Mouse (Mus musculus): ENCODE results near the gene Zfp119b. TPM values are rescaled to one million over a fixed set of nuclear protein-coding genes. Genes with fewer than 3 reads are reported as not detected.

The Zfp119b gene
- 0.25 and 0.27 TPM in 2 replicates for polyA plus RNA-seq (2012; rRNA removed)

GRCm38 (mm10) chr17:55949400-55949799, at the start of gene Zfp119b:
Gene Zfp119b (minus strand): TSS chr17:55949500.
- DNase-seq (ENCODE audit: low read depth in 1 of 2, low spot score in 2 of 2), result no peak
- Histone ChIP-seq H3K27ac (ENCODE audit: insufficient read depth, low read length) (no peak within 1 kb of the TSS), H3K4me3 (ENCODE audit: extremely low read depth, insufficient read depth, insufficient read length) (no peak within 1 kb of the TSS), H3K36me3 (ENCODE audit: control insufficient read depth, insufficient read depth, low read length) (no peaks in the 10 kb centered on the region), H3K27me3 (ENCODE audit: control insufficient read depth, insufficient read depth, low read length) (no peaks in the 10 kb centered on the region), H3K4me1 (ENCODE audit: control insufficient read depth, insufficient read depth, insufficient read length) (peaks cover 2% of the 10 kb centered on the region; the same call in 1 of the 2 replicates)
- TF ChIP-seq CTCF (IDR thresholded peaks at IDR 0.05; ENCODE audit: extremely low read depth, insufficient read depth, insufficient read length, insufficient replicate concordance), result no peak
- TF ChIP-seq POLR2A (IDR thresholded peaks at IDR 0.05; ENCODE audit: low read depth, low read length), result no peak
- WGBS, result 72% methylated on average over 2 of the region's 2 CpGs

- DNase-seq (ENCODE audit: low read depth in 1 of 2, low spot score in 2 of 2), result no peak
- Histone ChIP-seq H3K27ac (ENCODE audit: insufficient read depth, low read length) (no peak overlapping the region), H3K4me3 (ENCODE audit: extremely low read depth, insufficient read depth, insufficient read length) (no peak overlapping the region), H3K4me1 (ENCODE audit: control insufficient read depth, insufficient read depth, insufficient read length) (no peaks in the 10 kb centered on the region), H3K27me3 (ENCODE audit: control insufficient read depth, insufficient read depth, low read length) (no peaks in the 10 kb centered on the region), H3K36me3 (ENCODE audit: control insufficient read depth, insufficient read depth, low read length) (no peaks in the 10 kb centered on the region)
- 90% methylated on average over 15 of the region's 15 CpGs for WGBS
- TF ChIP-seq POLR2A (IDR thresholded peaks at IDR 0.05; ENCODE audit: low read depth, low read length) (no peak), CTCF (IDR thresholded peaks at IDR 0.05; ENCODE audit: extremely low read depth, insufficient read depth, insufficient read length, insufficient replicate concordance) (no peak)
Observed at GRCm38 (mm10) chr17:55996007-55996406, 46.7 kb upstream of the Zfp119b start.

GRCm38 (mm10) chr17:55990278-55990898, 41.1 kb upstream of the Zfp119b start:
- 87% methylated on average over 8 of the region's 8 CpGs for WGBS
- H3K27me3 ChIP-seq (ENCODE audit: control insufficient read depth, insufficient read depth, low read length), result peaks cover 5% of the 10 kb centered on the region; the same call in 1 of the 2 replicates
- no peak for DNase-seq (ENCODE audit: low read depth in 1 of 2, low spot score in 2 of 2)
- no peak overlapping the region for H3K27ac ChIP-seq (ENCODE audit: insufficient read depth, low read length)
- H3K4me3 ChIP-seq (ENCODE audit: extremely low read depth, insufficient read depth, insufficient read length), result no peak overlapping the region
- H3K36me3 ChIP-seq (ENCODE audit: control insufficient read depth, insufficient read depth, low read length), result no peaks in the 10 kb centered on the region
- no peak for TF ChIP-seq CTCF (IDR thresholded peaks at IDR 0.05; ENCODE audit: extremely low read depth, insufficient read depth, insufficient read length, insufficient replicate concordance)
- H3K4me1 ChIP-seq (ENCODE audit: control insufficient read depth, insufficient read depth, insufficient read length), result peaks cover 2% of the 10 kb centered on the region; the same call in 1 of the 2 replicates

- WGBS, result 15% methylated on average over 34 of the region's 35 CpGs
- DNase-seq (ENCODE audit: low read depth in 1 of 2, low spot score in 2 of 2), result no peak
- H3K4me1 ChIP-seq (ENCODE audit: control insufficient read depth, insufficient read depth, insufficient read length), result peaks cover 2% of the 10 kb centered on the region; the same call in 1 of the 2 replicates
- H3K27me3 ChIP-seq (ENCODE audit: control insufficient read depth, insufficient read depth, low read length), result peaks cover 5% of the 10 kb centered on the region; the same call in 1 of the 2 replicates
- no peak within 1 kb of the TSS for H3K4me3 ChIP-seq (ENCODE audit: extremely low read depth, insufficient read depth, insufficient read length)
- H3K36me3 ChIP-seq (ENCODE audit: control insufficient read depth, insufficient read depth, low read length), result no peaks in the 10 kb centered on the region
- TF ChIP-seq CTCF (IDR thresholded peaks at IDR 0.05; ENCODE audit: extremely low read depth, insufficient read depth, insufficient read length, insufficient replicate concordance) (no peak), POLR2A (IDR thresholded peaks at IDR 0.05; ENCODE audit: low read depth, low read length) (no peak)
- H3K27ac ChIP-seq (ENCODE audit: insufficient read depth, low read length), result no peak within 1 kb of the TSS
Observed at GRCm38 (mm10) chr17:55986030-55986961, 37.0 kb upstream of the Zfp119b start, which contains the start of gene Fsd1. Gene Fsd1 (plus strand): TSS chr17:55986509.

GRCm38 (mm10) chr17:55977301-55977700, 28.0 kb upstream of the Zfp119b start:
- Histone ChIP-seq H3K4me1 (ENCODE audit: control insufficient read depth, insufficient read depth, insufficient read length) (no peaks in the 10 kb centered on the region), H3K36me3 (ENCODE audit: control insufficient read depth, insufficient read depth, low read length) (no peaks in the 10 kb centered on the region), H3K27me3 (ENCODE audit: control insufficient read depth, insufficient read depth, low read length) (no peaks in the 10 kb centered on the region), H3K27ac (ENCODE audit: insufficient read depth, low read length) (no peak overlapping the region), H3K4me3 (ENCODE audit: extremely low read depth, insufficient read depth, insufficient read length) (no peak overlapping the region)
- DNase-seq (ENCODE audit: low read depth in 1 of 2, low spot score in 2 of 2), result no peak
- WGBS, result 73% methylated on average over 3 of the region's 3 CpGs
- TF ChIP-seq POLR2A (IDR thresholded peaks at IDR 0.05; ENCODE audit: low read depth, low read length), result no peak
- TF ChIP-seq CTCF (IDR thresholded peaks at IDR 0.05; ENCODE audit: extremely low read depth, insufficient read depth, insufficient read length, insufficient replicate concordance), result no peak

GRCm38 (mm10) chr17:55976255-55976862, 27.1 kb upstream of the Zfp119b start:
- Histone ChIP-seq H3K27me3 (ENCODE audit: control insufficient read depth, insufficient read depth, low read length) (peaks cover 2% of the 10 kb centered on the region; the same call in 1 of the 2 replicates), H3K27ac (ENCODE audit: insufficient read depth, low read length) (no peak overlapping the region), H3K4me3 (ENCODE audit: extremely low read depth, insufficient read depth, insufficient read length) (no peak overlapping the region), H3K36me3 (ENCODE audit: control insufficient read depth, insufficient read depth, low read length) (no peaks in the 10 kb centered on the region), H3K4me1 (ENCODE audit: control insufficient read depth, insufficient read depth, insufficient read length) (no peaks in the 10 kb centered on the region)
- TF ChIP-seq CTCF (IDR thresholded peaks at IDR 0.05; ENCODE audit: extremely low read depth, insufficient read depth, insufficient read length, insufficient replicate concordance), result peak; percentile 84
- TF ChIP-seq POLR2A (IDR thresholded peaks at IDR 0.05; ENCODE audit: low read depth, low read length), result no peak
- peak; percentile 47 to 58 for DNase-seq (ENCODE audit: low read depth in 1 of 2, low spot score in 2 of 2)
- 21% methylated on average over 13 of the region's 13 CpGs for WGBS
